Mouse (Mus musculus) ES-E14 (cell line): ENCODE measurements around the gene Ankrd37.

Experiments used
- MAFK ChIP-seq: IDR thresholded peaks from 2 replicates; pipeline ENCODE4 v1.6.1; 2014; ENCODE audit warnings: mild to moderate bottlenecking, low read depth, low read length, inconsistent platforms; ENCODE audit not compliant: insufficient read depth
- ZC3H11A ChIP-seq: IDR thresholded peaks from 2 replicates; pipeline ENCODE4 v1.6.1; 2012; ENCODE audit warnings: low read depth, mild to moderate bottlenecking, inconsistent platforms, low read length, borderline replicate concordance
- ZNF384 ChIP-seq: IDR thresholded peaks from 2 replicates; pipeline ENCODE4 v1.6.1; 2012; ENCODE audit warnings: low read depth, low read length, inconsistent platforms

DNA sequence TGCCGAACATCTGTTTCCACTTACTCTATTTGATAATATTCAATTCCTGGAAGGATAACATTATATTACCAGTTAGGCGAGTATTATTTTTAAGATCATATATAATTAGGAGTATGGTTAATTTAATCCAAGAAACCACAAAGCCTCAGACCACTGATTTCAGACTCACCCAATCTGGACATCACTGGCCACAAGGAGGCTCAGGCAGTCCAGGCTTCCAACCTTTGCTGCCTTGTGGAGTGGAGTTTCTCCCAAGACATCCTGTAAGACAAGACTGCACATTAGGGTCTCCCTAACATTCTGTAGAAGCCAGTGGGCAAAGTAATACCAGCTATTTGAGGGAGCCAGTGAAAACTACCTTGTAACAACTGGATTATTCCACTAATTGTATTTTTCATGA is 7.3 kb downstream of the Ankrd37 start:
- TF ChIP-seq ZNF384 (no peak), ZC3H11A (no peak), MAFK (no peak)
